Mouse (Mus musculus): ENCODE measurements around the gene Xpc.
A peak's percentile ranks its signal among the peaks of the same experiment; 100 is the strongest.

The Xpc gene

GRCm38 (mm10) chr6:91522816-91523215, 7.1 kb upstream of the Xpc start:
- DNase-seq, result no peak

DNA sequence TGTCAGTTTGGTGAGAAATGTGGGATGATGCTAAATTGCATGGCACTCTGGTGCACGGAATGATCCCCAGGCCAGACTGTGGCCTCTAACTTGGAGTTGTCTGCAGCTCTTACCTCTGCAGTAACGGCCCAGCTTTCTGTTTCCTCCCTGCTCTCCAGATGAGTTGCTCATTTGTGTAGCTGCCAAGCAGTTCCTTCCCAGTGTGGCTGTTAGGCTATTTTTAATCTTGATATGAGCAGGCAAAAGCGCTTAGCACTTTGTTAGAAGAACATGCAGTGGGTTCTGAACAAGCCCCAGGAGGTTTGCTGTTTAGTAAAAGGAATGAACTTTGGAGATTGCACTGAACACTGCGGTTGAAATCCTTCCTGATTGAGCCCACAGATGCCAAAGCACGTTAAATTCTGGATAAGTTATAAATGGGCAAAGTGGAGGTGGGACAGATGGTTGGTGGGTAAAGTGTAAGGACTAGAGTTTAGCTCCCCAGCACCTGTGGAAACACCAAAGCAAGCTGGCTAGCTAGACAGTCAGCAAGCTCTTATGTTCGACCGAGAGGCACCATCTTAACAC, 2.8 kb upstream of the Xpc start:
- no peak for DNase-seq

DNA sequence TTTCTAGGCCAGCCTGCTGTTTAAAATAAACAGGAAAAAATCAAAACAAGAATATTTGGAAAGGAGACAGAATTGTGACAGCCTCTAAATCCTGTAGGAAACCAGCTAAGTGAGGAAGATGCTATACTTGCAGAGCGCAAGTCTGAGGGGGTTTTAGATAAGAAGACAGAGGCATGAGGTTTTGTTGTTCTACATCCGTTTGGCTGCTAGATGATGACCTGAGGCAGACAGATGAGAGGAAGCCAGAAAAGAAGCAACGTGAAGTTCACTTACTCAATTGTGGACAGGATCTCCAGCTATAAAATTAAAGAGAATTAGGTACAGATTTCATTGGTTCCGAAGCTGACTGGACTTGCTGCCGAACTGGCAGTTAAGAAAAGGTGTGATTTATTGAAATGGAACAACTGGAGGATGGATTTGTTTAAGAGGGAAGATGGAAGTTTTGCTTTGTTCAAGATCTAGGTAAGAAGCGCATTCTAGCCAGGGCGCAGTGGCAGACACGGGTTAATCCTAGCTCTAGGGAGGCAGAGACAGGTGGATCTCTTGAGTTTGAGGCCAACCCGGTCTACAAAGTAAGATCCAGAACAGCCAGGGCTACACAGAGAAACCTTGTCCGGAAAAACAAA, 838 bp downstream of the Xpc start:
- DNase-seq, result no peak

DNA sequence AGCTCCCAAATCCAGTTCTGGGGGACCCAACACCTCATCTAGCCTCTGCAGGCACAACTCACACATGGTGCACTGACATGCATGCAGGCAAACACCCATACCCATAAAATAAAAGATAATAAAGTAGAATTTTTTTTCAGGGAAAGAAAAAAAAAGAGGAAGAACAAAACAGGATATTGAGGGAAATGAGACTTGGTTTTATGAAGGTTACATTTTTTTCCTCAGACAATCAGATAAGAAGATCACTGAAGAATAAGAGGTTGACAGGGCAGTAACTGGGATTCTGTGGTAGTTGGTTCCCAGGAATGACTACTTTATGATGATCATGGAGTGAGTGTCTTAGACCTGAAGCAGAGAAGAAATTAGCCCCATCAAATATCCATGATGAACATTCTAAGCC, 1.6 kb downstream of the Xpc start:
- DNase-seq, result no peak

GRCm38 (mm10) chr6:91510211-91510610, 5.5 kb downstream of the Xpc start:
- no peak for DNase-seq

GRCm38 (mm10) chr6:91509326-91509725, 6.4 kb downstream of the Xpc start:
- peak; percentile 65 to 83 for DNase-seq

DNA sequence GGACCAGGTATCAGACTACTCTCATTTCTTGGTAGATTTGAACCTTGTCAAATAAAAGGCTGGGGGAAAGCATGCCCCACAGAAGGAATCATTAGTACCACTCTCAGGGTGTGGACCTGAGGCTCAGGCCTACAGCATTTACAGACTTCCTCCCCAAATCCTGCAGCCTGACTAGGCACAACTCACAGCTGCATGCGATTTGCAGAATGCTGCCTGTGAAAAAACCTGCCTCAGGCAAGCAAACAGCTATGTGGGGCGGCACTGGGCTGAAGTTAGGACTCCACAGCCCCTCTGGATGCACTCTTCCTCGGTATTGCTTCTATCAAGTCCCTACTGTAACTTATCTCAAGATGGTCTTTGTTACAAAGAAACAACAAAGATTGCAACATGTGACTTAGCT, 7.6 kb downstream of the Xpc start:
- no peak for DNase-seq

DNA sequence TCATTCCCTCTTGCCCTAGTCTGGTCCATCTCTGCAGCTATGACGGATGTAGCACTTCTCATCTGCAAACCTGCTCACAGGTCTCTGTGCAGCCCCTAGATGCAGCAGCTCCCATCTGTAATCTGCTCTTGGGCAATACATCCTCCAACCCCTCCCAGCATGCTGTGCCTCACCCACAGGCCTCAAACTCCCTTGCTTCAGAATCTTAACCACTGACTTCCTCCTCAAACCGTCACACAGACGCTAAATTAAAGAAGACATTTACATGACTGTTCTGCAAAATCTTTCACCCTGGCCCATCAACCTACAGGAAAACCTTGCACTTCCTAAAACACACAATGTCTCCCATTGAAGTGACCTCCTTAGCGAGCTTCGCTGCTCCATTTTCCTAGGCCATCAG, 9.7 kb downstream of the Xpc start:
- no peak for DNase-seq

- DNase-seq, result no peak
Observed at GRCm38 (mm10) chr6:91503302-91503701, 12.4 kb downstream of the Xpc start.

DNA sequence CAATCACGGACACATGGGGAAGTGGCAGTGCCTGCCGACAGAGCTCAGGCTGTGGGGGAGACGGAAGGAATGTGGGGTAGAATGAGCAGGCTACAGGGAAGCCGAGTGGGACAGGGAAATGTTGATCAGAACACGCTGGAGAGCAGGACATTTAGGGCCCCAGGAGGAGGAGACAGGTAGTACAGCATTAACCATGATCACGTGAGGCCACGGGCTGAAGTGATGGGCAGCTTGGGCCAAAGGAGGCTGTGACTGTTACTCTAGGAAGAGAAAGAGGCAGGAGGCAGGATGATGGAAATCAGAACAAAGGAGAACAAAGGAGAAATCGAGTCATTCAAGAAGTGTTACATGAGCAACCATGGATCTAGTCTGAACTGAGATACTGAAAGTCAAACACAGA, 21.2 kb downstream of the Xpc start:
- no peak for DNase-seq

- DNase-seq, result no peak
Observed at GRCm38 (mm10) chr6:91493053-91493452, 22.6 kb downstream of the Xpc start.

DNA sequence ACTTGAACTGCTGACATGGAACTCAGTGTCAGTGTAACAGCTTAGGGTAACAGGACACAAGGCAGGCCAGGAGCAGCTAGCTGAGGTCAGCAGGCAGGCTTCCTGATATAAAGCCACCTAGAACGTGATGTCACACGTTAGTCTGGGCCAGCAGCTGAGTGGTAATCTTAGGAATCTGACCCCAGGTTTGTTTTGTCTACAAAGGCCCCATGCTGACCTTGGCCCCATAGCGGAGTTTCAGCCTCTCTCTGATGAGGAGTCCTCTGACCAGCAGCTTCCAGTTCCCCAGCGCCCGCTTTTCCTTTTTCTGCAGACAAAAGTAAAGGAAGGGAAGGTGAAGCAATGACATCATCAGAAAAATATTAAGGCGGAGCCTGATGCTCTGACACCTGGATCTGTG, 24.7 kb downstream of the Xpc start:
- DNase-seq, result no peak

- no peak for DNase-seq
Observed at GRCm38 (mm10) chr6:91489872-91490271, 25.8 kb downstream of the Xpc start.

DNA sequence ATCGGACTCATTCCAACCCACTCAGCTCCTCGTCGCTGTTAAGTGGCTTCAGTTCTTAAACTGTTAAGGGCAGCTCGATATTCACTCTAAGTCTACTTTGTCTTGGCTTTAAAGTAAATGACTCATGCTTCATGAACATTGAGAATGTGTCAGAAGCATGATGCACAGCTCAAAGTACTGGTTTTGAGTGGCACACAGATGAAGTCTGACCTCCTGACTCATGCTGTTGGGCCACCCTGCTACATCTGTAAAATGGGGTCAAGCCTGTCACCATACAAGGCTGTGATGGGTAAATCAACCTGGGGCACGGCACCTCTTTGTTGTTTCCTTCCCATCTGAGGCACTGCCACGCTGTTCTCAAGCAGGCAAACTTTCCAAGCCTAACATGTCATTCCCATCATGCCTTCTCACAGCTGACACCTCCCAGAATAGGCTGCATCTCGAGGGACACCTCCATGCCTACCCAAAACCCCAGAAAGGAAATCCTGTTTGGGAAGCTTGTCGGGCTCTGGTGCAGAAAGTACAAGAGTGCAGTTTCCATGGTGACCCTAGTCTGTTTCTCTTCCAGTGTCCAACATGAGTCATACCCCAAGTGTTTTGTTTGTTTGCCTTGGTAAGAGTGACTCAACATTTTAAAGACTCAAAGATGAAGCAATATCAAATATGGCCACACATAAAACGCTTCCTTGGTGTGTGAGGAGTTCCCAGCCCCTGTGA, 27.0 kb downstream of the Xpc start:
- DNase-seq, result no peak

DNA sequence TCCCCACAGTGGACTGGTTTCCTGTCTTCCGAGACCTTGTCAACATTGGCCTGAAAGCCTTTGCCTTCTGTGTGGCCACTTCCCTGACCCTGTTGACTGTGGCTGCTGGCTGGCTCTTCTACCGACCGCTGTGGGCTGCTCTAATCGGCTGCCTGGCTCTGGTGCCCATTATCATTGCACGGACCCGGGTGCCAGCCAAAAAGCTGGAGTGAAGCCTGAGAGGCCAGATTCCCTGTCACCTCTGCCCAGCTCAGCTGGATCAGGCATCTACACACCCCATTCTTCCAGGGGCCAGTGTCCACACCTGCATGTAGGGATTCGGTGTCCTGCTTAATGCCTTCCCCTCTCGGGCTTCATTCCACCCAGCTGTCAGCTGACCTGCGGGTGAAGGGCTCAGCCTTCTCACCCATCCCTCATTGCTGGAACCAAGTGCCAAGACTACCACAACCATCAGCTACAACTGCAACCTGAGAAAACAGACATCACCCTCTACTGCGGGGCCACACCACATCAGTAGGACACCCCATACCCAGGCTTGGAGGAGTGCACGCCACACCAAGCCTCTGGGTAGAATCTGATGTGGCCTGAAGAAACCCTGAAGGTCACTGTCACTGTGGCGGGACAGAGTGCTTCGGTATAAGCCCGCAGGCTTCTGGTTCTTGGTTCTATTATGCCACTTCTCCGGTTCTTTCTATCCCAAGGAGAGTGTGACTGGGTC, 28.8 kb downstream of the Xpc start:
- no peak for DNase-seq

DNA sequence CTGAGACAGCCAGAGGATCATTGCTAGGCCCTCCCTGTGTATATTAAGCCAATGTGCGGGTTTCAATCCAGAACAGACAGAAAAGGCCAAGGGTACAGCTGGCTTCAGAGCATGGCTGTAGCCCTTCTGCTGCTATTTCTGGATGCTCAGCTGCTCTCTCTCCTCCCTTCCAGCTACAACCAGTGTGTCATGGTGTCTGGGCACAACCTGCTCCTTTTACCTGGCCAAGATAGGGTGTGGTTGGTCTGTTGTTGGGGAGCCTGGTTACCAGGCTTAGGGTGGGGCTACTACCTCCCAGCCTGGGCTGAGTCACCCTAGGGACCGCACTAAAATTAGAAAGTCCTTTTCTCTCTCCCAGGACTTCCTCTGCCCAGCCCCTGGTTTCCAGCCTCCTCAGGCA, 32.3 kb downstream of the Xpc start:
- no peak for DNase-seq

DNA sequence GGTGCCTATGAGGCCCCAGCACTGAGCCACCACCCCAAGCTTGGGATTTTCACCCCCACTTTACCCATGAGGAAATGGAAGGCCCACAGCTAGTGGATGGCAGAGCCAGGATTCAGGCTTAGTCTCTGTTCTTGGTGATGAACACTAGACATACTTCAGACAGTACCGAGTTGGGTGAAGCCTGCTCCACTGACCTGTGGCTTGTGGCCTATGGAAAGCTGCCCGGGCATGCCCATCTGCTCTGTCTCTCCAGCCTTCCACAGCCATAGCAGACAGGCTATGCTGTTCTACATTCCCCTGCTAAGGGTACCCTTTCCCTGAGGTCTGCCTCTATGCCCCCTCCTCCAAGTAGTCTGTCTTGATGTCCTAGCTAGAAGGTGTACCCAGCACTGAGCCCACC, 39.1 kb downstream of the Xpc start:
- no peak for DNase-seq

GRCm38 (mm10) chr6:91474441-91475190, 41.1 kb downstream of the Xpc start:
- DNase-seq, result no peak

DNA sequence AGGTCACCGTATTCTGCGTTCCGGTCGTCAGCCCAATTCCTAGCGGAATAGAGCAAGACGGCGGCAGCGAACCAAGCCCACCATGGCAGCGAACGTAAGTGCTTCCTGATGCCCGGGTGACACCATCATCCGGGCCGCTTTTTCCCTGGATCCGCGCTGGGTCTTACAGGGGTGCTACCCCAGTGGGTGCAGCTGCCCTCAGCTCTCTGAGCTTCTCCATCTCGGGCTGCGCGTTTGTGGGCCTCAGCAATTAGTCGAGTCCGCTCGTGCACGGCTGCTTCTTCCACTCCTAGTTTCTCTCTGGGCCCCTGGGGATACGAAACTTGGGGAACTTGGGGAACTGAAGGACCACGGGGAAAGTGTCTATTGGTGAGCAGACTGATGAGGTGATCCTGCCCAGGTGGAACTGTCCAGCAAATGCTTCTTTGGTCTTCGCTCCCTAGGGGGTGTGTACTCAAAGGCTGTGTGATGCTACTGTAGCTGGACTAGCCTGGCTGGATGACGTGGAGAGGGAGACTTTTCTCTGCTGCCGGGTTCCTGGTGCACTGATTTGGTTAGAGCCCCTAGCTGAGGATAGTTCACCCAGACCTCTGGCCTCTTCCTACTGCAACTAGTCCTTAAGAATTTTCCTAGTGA, 41.8 kb downstream of the Xpc start:
- DNase-seq, result peak in 1 of 2 experiments; percentile 22

GRCm38 (mm10) chr6:91472868-91473804, 42.6 kb downstream of the Xpc start, which contains the start of the genes Chchd4 and Tmem43:
Gene Chchd4 (minus strand): TSS chr6:91473546.
Gene Tmem43 (plus strand): TSS chr6:91473703.
- DNase-seq, result peak; percentile 98 to 99

DNA sequence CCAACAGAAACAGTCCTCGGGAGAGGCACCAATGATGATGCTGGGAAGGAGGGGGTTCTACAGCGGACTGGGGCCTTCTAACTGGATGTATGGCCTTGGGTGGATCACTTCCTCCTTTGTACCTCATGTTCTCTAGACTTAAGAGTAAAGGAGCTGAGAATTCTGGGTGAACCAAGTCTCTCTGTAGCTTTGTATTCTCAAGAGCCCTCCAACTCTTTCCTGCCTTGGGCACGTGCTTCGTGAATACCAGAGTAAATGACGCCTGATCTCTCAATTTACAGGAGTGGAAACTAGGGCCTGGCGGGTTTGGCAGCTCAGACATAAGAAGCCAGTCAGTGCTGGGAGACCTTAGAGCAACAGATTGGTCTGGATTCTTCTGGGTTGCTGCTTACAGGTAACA, 43.4 kb downstream of the Xpc start:
- DNase-seq, result peak in 1 of 2 experiments; percentile 4
